Mouse (Mus musculus) spleen, adult 12 weeks (tissue): Measurements from ENCODE around the gene Krtap2-4.

Source experiments
- DNase-seq: peaks from one replicate; pipeline ENCODE4 v3.0.0; 2022; ENCODE audit warnings: low spot score

The Krtap2-4 gene

DNA sequence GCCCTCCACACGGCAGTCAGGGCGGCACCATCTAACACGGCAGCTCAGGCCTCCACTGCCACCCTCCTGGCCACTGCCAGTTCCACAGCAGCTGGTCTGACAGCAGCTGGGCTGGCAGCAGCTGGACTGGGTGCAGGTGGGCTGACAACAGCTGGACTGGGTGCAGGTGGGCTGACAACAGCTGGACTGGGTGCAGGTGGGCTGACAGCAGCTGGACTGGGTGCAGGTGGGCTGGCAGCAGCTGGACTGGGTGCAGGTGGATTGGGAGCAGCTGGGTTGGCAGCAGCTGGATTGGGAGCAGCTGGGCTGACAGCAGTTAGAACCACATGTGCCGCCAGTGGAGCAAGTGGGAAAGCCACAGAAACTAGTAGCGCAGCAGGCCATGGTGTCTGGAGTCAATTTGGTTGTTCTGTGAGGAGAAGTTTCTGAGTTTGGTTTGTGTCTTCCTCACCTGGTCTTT, 31.4 kb downstream of the Krtap2-4 start, which contains the start of gene Krtap1-4:
Gene Krtap1-4 (minus strand): TSS at position 410 of the 460 bp plus-strand sequence.
- DNase-seq, result no peak

DNA sequence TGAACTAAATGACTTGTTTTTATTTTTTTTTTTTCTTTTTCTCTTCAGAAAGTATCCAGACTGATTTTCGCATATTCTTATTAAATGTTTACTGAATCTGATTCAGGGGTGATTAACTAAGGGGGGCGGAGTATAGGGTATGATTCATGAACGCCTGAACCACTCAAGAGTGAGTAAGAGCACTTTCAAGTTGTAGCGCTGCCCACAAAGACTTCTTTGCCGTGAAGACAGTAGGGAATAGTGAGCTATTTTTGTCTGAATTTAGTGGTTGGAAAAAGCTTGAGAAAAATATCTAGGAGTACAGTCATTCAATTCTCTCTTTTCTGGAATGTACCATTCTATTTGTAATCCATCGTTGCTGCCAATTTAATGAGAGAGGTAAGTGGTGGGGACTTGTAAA, 33.1 kb downstream of the Krtap2-4 start:
- no peak for DNase-seq

DNA sequence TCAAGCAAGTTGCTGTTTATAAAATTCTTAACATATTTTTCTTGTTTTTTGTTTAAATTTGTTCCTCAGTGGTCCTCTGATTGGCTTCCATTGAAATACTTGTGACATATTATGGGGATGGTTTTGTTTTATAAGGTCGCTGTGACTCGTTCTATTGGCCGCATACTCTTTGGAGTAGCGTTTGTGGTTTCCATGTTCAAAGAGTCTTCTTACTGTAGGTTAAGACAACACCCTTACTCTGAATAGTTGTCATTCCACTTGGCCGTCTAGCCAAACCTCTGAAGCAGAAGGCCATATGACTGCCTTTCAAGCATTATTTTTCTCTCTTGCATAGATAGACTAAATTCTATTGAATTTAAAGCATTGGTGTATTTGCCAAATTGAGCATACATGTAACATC, 33.6 kb downstream of the Krtap2-4 start:
- no peak for DNase-seq

DNA sequence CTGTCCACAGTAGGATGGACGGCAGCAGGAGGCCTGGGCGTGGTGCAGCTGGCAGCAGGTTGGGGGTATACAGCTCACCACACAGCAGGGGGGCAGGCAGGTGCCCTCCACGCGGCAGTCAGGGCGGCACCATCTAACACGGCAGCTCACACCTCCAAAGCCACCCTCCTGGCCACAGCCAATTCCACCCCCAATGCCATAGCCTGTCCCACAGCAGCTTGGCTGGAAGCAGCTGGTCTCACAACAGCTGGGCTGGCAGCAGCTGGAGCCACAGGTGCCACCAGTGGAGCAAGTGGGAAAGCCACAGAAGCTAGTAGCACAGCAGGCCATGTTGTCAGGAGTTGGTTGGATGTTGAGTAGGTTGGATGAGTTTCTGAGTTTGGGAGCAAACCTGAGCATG, 34.0 kb downstream of the Krtap2-4 start, which contains the start of gene Krtap1-5:
Gene Krtap1-5 (minus strand): TSS at position 381 of the 400 bp plus-strand sequence.
- DNase-seq, result no peak

DNA sequence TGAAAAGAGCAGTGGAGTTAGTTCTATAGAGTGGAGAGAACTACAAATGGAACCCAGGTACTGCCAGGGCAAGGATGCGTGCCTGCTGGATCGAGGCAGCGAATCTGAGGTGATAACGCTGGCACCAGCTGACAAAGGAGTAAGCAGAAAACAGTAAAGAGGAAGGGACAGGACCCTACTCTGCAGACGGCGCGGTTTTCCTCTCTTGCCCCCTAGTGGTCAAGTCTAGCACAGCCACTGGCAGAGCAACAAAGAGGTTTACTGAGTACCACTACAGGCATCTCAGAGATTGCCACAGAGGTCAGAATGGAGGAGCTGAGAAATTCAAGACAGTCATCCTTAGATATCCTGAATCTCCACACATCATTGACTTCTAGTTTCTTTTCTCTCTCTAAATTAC, 40.5 kb downstream of the Krtap2-4 start:
- peak; percentile 7 for DNase-seq

DNA sequence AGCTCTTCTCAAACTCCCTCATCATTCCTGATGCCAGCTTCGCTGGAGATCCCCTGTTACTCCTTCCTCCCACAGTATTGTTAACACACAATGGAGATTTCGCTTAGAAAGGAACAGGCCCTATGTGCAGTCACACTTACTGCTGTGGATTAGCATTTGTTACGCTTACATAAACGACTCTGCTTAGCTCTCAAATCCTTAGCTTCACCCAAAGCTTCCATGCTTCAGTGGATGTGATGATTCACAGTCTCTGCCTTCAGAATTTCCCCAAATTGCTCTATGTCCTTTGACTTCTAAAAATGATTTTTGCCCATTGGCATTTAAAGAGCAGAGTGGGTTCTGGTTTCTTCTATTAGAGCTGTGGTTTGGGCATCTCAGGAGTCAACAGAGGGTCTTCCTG, 41.5 kb downstream of the Krtap2-4 start:
- no peak for DNase-seq

DNA sequence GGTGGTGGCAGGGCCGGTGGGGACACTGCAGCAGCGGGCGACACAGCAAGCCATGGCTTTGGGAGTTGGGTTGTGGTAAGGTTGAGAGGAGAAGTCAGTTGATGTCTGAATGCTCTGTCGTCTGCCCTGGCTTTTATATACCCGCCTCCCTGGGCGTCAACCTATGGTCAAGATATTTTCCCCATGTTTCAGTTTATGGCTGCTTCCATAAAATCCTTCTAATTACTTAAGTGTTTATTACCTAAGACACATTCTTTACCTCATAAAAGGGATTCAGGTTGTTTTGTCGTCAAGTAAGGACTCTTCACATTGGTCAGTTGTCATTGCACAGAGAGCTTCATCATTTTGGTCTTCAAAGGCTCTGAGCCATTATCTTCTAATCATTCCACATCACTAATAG, 48.1 kb downstream of the Krtap2-4 start, which contains the start of gene Krtap3-1:
Gene Krtap3-1 (minus strand): TSS at position 101 of the 400 bp plus-strand sequence.
- DNase-seq, result no peak
